Mouse (Mus musculus) CD4-positive, CD25-positive, alpha-beta regulatory T cell, adult 4 months (primary cell): ENCODE measurements at regions not wholly inside any gene's neighbourhood (a gene's known extent, or its start where the extent isn't known, plus 50 kb on each side); places are given as distances from the start of the nearest gene placed in this dataset.
A peak's percentile ranks its signal among the peaks of the same experiment; 100 is the strongest.

ENCODE experiments used
- ATAC-seq: one replicate; pipeline ENCODE4 v1.8.0; 2017

- no peak for ATAC-seq
These were observed 60.2 kb upstream of the Cd34 start for GRCm38 (mm10) chr1:194878440-194878839.

GRCm38 (mm10) chr1:194879324-194880233, 59.0 kb upstream of the Cd34 start:
- peak; percentile 95 for ATAC-seq

DNA sequence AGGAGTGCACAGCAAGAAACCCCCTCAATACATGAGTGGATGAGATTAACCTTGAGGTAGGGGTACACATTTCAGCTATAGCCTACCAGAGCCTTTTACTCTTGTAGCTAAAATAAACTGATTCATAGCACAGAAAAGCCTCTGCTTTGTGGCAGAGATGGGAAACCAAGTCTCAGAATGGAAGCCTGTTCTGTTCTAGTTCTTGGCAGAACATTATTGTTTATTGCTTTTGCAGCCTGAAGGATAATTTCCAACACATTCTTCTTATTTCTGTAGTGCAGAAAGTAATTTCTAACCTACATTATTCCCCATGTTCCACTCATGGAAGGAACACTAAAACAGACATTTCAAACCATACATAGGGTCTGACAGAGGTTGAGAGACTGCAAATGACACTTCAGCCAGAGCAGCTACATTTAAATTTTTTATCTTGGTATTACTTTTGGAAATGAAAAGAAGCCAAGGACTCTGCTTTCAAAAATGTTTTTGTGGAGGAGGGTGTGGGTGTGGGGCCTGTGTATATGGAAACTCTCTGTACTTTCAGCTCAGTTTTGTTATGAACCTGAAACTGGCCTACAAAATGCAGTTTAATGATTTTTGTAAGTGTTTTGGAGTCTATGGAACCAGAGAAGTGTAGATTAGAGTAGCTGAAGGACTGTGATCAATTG, 56.9 kb upstream of the Cd34 start:
- ATAC-seq: no peak

GRCm38 (mm10) chr1:194885071-194885686, 53.4 kb upstream of the Cd34 start:
- ATAC-seq: no peak

GRCm38 (mm10) chr1:194885687-194886077, 52.9 kb upstream of the Cd34 start:
- ATAC-seq: no peak
